Mouse (Mus musculus) layer of hippocampus, adult 11-12 months (tissue): Measurements from ENCODE around the gene Fbrs.
"Not testable (repeated sequence)": the region's sequence is repeated elsewhere in the genome, so short reads cannot be mapped to it uniquely, and the experiment has no call there.

Source experiments
- DNase-seq: peaks from one replicate; pipeline ENCODE4 v3.0.0; 2022; ENCODE audit warnings: low spot score

Fbrs gene

GRCm38 (mm10) chr7:127478635-127479317, at the start of gene Fbrs:
TSS of gene Fbrs (plus strand) at chr7:127479199.
- peak; percentile 96 for DNase-seq

GRCm38 (mm10) chr7:127435206-127435605, 43.8 kb upstream of the Fbrs start:
- no peak for DNase-seq

DNA sequence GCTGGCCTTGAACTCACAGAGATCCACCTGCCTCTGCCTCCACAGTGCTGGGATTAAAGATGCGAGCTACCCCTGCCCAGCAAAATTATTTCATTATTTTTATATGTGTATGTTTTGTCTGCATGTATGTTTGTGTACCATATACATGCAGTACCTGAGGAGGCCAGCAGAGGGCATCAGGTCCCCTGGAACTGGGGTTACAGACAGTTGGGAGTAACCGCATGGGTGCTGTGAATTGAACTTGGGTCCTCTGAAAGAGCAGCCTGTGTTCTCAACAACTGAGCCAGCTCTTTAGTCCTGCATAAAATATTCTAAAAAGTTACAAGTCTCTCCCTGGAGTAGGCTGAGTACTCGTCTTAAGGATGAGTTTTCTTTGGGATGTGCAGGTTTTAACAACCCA, 41.3 kb upstream of the Fbrs start:
- DNase-seq = no peak

GRCm38 (mm10) chr7:127443976-127444375, 35.0 kb upstream of the Fbrs start:
- DNase-seq = no peak

DNA sequence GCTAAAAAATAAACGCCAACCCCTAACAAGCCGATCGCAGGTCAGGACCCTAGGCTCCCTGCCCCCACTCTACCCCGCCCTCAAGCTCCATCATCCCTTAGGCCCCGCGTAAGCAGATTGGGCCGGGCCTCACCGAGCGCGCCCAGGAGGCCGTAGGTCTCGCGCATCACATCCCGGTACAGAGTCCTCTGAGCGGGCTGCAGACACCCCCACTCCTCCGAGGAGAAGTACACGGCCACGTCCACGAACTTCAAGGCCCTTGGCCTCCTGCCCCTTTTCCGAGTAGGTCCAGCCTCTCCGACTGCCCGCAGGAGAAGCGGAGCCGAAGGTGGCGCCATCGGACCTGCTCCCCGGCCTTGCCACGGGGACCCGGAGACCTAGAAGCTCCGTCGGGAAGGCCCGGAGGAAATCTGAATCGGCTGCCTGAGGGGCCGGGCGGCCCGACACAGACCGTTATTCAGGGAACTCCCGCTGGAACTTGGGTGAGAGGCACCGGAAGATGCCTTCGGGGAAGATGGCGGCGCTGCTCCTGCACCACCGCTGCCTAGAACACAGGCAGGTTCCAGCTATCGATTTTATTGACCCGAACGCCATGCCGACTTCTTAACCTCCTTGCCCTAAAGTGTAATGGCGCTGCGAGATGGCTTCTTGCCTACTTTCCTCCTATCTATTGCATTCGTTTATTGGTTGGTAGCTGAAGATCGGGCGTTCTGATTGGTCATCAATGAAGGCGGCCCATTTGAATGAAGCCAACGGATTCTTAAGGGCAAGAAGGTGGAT, 30.3 kb upstream of the Fbrs start, which contains the start of gene Zfp689:
Gene Zfp689 (minus strand): TSS at position 638 of the 780 bp plus-strand sequence.
- peak; percentile 97 for DNase-seq

GRCm38 (mm10) chr7:127449966-127450365, 29.0 kb upstream of the Fbrs start:
- DNase-seq = no peak

- no peak for DNase-seq
Observed at GRCm38 (mm10) chr7:127453056-127453455, 25.9 kb upstream of the Fbrs start.

- DNase-seq = no peak
Observed at GRCm38 (mm10) chr7:127454905-127455304, 24.1 kb upstream of the Fbrs start.

GRCm38 (mm10) chr7:127458371-127459122, 20.5 kb upstream of the Fbrs start:
- not testable (repeated sequence) for DNase-seq

- DNase-seq = not testable (repeated sequence)
Observed at GRCm38 (mm10) chr7:127459311-127459710, 19.7 kb upstream of the Fbrs start, which contains the start of gene Prr14. TSS of gene Prr14 (plus strand) at chr7:127459611.

GRCm38 (mm10) chr7:127465191-127465590, 13.8 kb upstream of the Fbrs start:
- no peak for DNase-seq

- not testable (repeated sequence) for DNase-seq
Observed at GRCm38 (mm10) chr7:127465670-127466069, 13.3 kb upstream of the Fbrs start.

DNA sequence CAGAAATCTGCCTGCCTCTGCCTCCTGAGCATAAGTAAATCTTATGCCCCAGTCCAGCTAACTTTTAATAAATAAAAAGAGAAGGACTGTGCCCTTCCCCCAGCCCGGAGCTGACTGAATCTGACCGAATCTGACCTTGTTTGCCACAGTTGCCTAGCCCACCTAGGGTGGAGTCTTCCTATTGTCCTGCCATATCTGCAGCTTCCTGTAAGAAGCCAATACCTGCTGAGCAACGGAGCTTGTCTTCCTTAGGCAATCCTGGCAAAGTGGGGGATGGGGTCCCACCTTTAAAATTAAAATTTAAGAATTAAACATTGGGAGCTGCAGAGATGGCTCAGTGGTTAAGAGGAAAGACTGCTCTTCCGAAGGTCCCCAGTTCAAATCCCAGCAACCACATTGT, 12.4 kb upstream of the Fbrs start:
- DNase-seq = no peak

GRCm38 (mm10) chr7:127470011-127470715, 8.8 kb upstream of the Fbrs start:
- DNase-seq = no peak

DNA sequence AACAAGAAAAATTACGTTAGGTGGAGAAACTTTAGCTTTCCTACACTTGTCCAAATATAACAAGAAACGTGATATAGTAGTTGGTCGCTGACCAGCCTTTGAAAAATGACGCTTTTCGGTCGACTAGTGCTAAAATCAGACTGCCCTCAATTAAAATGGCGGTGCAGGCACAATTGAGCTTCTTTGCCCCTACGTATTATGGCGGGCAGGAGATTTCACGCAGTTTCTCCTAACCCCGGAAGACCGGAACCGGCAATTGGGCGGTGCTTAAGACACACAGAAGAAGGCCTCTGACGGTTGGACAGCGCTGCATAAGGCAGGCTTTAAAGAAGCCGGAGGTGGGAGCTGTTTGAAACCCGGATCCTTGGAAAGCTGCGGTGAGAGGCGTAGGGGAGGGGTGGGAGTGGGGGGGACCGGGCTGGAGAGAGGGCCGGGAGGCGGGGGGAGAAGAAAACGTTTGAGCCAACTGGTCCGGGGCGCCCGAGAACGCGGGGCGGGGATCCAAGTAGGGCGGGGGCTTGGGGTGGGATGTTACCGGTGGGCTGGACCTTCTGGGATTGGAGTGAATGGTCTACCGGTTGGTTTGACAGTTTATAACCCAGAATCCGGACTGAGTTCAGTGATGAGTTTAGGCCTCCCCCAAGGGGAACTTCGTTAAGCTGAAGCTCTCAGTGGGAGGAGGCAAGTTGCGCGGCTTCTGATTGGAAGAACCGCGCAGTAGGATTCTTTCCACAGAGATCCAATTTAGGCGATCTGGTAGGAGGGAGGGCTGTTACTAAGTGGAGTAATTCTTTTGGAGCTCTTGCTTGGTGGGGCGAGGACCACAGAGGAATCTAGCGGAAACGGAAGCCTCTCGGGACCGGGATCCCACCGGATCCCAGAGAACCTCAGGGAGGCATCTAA, 8.0 kb upstream of the Fbrs start:
- DNase-seq = peak; percentile 96

GRCm38 (mm10) chr7:127471646-127472010, 7.4 kb upstream of the Fbrs start:
- no peak for DNase-seq

GRCm38 (mm10) chr7:127472060-127472459, 6.9 kb upstream of the Fbrs start:
- no peak for DNase-seq

DNA sequence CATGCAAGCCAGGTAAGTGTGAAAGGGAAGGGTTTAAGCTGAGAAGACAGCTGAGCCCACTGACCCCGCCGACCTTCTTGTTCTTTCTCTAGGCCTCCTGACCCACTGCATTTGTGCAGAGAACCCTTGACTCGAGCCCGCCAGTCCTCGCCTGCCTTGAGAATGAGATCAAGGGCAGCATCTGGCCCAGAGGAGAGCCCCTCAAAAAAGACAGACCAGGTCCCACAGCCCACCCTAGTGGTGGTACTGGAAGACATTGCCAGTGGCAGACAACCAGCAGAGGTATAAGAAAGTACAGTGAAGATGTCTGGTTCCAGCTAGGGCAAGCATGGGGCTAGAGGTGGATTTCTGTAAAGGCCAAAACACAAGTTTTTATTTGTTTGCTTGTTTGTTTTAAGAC, 5.3 kb upstream of the Fbrs start:
- DNase-seq = no peak

- DNase-seq = no peak
Observed at GRCm38 (mm10) chr7:127474378-127475070, 4.5 kb upstream of the Fbrs start.

- DNase-seq = no peak
Observed at GRCm38 (mm10) chr7:127475186-127475740, 3.7 kb upstream of the Fbrs start.
